Mouse (Mus musculus) stomach, postnatal 0 days (tissue): ENCODE measurements at regions not wholly inside any gene's neighbourhood (a gene's known extent, or its start where the extent isn't known, plus 50 kb on each side); places are given as distances from the start of the nearest gene placed in this dataset.

Experiments
- CTCF ChIP-seq: IDR thresholded peaks from 2 replicates; pipeline ENCODE4 v1.5.1; 2016; ENCODE audit warnings: antibody characterized with exemption, low read depth, mild to moderate bottlenecking, moderate library complexity
- EP300 ChIP-seq: optimal IDR thresholded peaks from 2 replicates; pipeline ENCODE3; 2016; ENCODE audit warnings: antibody characterized with exemption

- TF ChIP-seq CTCF (no peak), EP300 (no peak)
Observed at GRCm38 (mm10) chr4:87669480-87669879, 363.7 kb downstream of the Mllt3 start.
